Mouse (Mus musculus) limb, embryonic 11.5 days (tissue): Measurements from ENCODE around the gene Mterf2. TPM values are rescaled to one million over a fixed set of nuclear protein-coding genes. Genes with fewer than 3 reads are reported as not detected.

Source experiments
- ATAC-seq: fragments of 200-750 bp; cut with Nextera tagmentation; 2 replicates; pipeline ENCODE4 v1.8.0; 2017; ENCODE audit warnings: low read depth; ENCODE audit not compliant: insufficient number of reproducible peaks, low FRiP score, low TSS enrichment
- DNase-seq: peaks from one replicate; pipeline ENCODE4 v3.0.0-alpha.2; 2015; ENCODE audit warnings: low spot score
- H3K27ac ChIP-seq: fragments of 300-500 bp; sonication (generic); replicated peaks from 2 replicates; pipeline ENCODE4 v1.5.1; 2014; ENCODE audit warnings: low read depth, mild to moderate bottlenecking, low read length
- H3K27me3 ChIP-seq: fragments of 300-500 bp; sonication (generic); 2 replicates; pipeline ENCODE4 v1.6.1; 2014; ENCODE audit warnings: mild to moderate bottlenecking, low read length, mixed read lengths; ENCODE audit not compliant: control insufficient read depth, insufficient read depth
- H3K36me3 ChIP-seq: fragments of 300-500 bp; sonication (generic); 2 replicates; pipeline ENCODE4 v1.6.1; 2014; ENCODE audit warnings: mild to moderate bottlenecking, low read length, moderate library complexity, mixed read lengths; ENCODE audit not compliant: control insufficient read depth, insufficient read depth
- H3K4me1 ChIP-seq: fragments of 300-500 bp; sonication (generic); 2 replicates; pipeline ENCODE4 v1.6.1; 2014; ENCODE audit warnings: low read length, mixed read lengths; ENCODE audit not compliant: control insufficient read depth, insufficient read depth
- H3K4me2 ChIP-seq: fragments of 300-500 bp; sonication (generic); 2 replicates; pipeline ENCODE4 v1.6.1; 2014; ENCODE audit warnings: low read depth, mild to moderate bottlenecking, moderate library complexity; ENCODE audit not compliant: severe bottlenecking
- H3K4me3 ChIP-seq: fragments of 300-500 bp; sonication (generic); 2 replicates; pipeline ENCODE4 v1.5.1; 2014; ENCODE audit warnings: low read depth, low read length
- H3K9ac ChIP-seq: fragments of 300-500 bp; sonication (generic); 2 replicates; pipeline ENCODE4 v1.6.1; 2014; ENCODE audit warnings: mild to moderate bottlenecking, low read length
- H3K9me3 ChIP-seq: fragments of 300-500 bp; sonication (generic); 2 replicates; pipeline ENCODE4 v1.6.1; 2016; ENCODE audit warnings: low read length; ENCODE audit not compliant: control insufficient read depth
- WGBS: fragments of 180-500 bp; shearing (Covaris S2); extraction: QIAGEN DNeasy Blood & Tissue Kit; methylation state at CpG from one replicate; pipeline ENCODE4 v1.1.7; 2014; 5-methylcytosine and 5-hydroxymethylcytosine counted together
- polyA plus RNA-seq: library from polyadenylated mRNA; unstranded; fragments of >200 nt; fragmentation: Nextera tagmentation; extraction: Ambion mirVana; gene quantifications from 2 replicates; pipeline ENCODE4 v1.2.1, GENCODE M21; 2014

The Mterf2 gene
- polyA plus RNA-seq, 1 experiment from 2014 or later, result 24.4 TPM

DNA sequence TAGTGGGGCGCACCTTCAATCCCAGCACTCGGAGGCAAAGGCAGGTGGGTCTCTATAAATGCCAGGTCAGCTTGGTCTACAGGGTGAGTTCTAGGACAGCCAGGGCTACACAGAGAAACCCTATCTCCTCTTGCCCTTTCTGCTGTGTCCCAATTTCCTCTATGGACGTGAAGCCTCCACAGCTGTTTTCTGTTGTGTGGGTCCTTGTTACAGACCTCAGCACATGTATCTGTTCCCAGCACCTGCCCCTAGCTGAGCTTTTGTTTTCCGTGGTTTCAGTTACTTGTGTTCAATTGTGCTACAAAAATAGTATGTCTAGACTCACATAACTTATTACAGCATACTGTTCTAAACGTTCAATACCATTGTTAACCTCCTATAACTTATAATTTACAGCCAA is 21.4 kb upstream of the Mterf2 start:
- H3K9me3 ChIP-seq, result no peaks in the 10 kb centered on the region
- H3K4me2 ChIP-seq, result no peak overlapping the region
- 84% methylated on average over 5 of the region's 5 CpGs for WGBS
- no peaks in the 10 kb centered on the region for H3K27me3 ChIP-seq
- ATAC-seq, result no peak
- no peak overlapping the region for H3K9ac ChIP-seq
- H3K4me1 ChIP-seq, result no peaks in the 10 kb centered on the region
- no peak overlapping the region for H3K27ac ChIP-seq
- H3K36me3 ChIP-seq, result no peaks in the 10 kb centered on the region
- no peak for DNase-seq
- no peak overlapping the region for H3K4me3 ChIP-seq

DNA sequence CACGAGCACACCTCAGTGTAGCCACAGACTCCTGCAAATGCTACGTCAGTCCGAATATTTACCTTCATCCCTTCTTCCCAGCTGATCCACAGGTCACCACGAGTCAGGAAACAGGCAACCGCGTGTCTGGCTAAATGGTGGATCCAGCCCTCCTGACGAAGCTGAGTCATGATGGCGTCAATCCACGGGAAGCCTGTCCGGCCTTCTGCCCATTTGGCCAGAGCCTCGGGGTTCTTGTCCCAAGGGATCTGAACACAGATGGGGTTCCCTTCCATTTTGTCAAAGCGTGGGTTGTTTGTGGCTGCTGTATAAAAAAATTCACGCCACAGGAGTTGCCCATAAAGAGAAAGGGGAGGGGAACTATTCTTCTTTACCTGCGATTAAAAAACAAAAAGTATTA is 18.5 kb upstream of the Mterf2 start:
- Histone ChIP-seq H3K9me3 (no peaks in the 10 kb centered on the region), H3K27ac (no peak overlapping the region), H3K4me2 (no peak overlapping the region), H3K9ac (no peak overlapping the region), H3K36me3 (no peaks in the 10 kb centered on the region), H3K4me3 (no peak overlapping the region), H3K4me1 (no peaks in the 10 kb centered on the region), H3K27me3 (no peaks in the 10 kb centered on the region)
- WGBS, result 90% methylated on average over 14 of the region's 14 CpGs
- DNase-seq, result no peak
- ATAC-seq, result no peak

DNA sequence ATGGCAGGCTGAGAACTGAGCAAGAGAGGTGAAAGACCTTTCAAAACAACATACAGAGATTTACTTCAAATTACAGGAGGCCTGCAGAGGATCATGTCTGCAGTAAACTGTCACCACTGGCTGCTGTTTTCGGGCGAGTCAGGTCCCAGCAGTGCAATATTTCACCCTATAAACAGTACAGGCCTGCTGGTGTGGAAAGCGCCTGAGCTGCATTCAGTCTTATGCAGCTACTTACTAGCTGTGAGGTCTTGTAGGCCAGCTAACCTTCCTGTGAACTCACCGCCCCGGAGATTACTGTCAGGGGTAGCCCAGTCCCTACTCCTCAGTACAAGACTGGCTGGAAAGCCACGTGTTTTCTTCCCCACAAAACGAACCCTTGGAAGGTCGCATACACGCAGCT is 13.6 kb upstream of the Mterf2 start:
- H3K9ac ChIP-seq, result no peak overlapping the region
- no peak overlapping the region for H3K4me3 ChIP-seq
- no peak overlapping the region for H3K4me2 ChIP-seq
- 0 out of 2 replicates have a peak, but pooled peaks cover 3% of the 10 kb centered on the region for H3K36me3 ChIP-seq
- DNase-seq (peak; percentile 56), ATAC-seq (peak; percentile 87)
- H3K4me1 ChIP-seq, result no peaks in the 10 kb centered on the region
- no peak overlapping the region for H3K27ac ChIP-seq
- WGBS, result 35% methylated on average over 9 of the region's 9 CpGs
- no peaks in the 10 kb centered on the region for H3K9me3 ChIP-seq
- no peaks in the 10 kb centered on the region for H3K27me3 ChIP-seq

DNA sequence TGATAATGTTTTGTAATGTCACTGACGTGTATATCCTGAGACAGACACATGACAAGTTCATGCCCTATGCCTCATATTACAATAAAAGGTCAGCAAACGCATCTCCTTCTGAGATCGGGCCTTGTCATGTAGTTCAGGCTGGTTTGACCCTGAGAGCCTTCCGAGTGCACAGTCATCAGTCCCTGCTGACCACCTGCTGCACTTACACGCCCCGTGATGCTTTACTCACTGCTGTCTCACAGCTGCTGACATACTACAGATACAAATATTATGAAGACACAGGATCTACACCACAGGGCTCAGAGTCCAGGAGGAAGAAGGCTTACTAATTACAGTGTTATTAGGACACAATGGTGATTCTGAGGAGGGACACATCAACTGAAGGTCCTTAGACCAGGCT is 8.7 kb upstream of the Mterf2 start:
- WGBS, result 92% methylated on average over 6 of the region's 6 CpGs
- no peak for ATAC-seq

DNA sequence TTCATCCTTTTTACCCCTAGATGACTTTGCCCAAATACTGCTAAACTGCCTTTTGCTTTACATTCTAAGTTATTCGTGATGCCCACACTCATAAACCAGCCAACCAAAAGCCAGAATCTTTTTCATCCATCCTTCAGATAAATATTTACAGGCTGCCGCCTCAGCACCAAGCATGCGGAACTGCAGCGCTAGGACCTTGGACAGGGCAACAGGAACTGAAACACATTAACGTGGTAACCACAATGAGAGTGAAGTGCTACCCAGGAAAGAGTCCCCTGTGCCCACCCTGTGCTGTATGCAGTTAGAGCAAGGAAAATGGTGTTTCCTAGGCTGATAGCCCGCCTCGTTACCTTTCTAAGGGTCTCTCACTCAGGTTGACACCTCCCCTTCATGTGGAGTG is 626 bp upstream of the Mterf2 start:
- DNase-seq, result peak; percentile 56
- 0 out of 2 replicates have a peak, but pooled peaks have one; percentile 49 for ATAC-seq
- Histone ChIP-seq H3K27me3 (no peaks in the 10 kb centered on the region), H3K27ac (no peak overlapping the region), H3K36me3 (no peaks in the 10 kb centered on the region), H3K4me1 (peaks cover 4% of the 10 kb centered on the region; the same call in 1 of the 2 replicates), H3K9me3 (no peaks in the 10 kb centered on the region), H3K9ac (peak overlapping the region; percentile 12; the same call in 1 of the 2 replicates), H3K4me3 (peak overlapping the region; percentile 69), H3K4me2 (peak overlapping the region; percentile 60; the same call in 1 of the 2 replicates)
- WGBS, result 26% methylated on average over 7 of the region's 7 CpGs

More for the DNA sequence above, 8.7 kb upstream of the Mterf2 start:
- Histone ChIP-seq H3K4me2 (no peak overlapping the region), H3K9me3 (no peaks in the 10 kb centered on the region), H3K27ac (no peak overlapping the region), H3K9ac (no peak overlapping the region), H3K4me1 (no peaks in the 10 kb centered on the region), H3K36me3 (0 out of 2 replicates have a peak, but pooled peaks cover 3% of the 10 kb centered on the region), H3K4me3 (no peak overlapping the region), H3K27me3 (no peaks in the 10 kb centered on the region)
- DNase-seq, result no peak

DNA sequence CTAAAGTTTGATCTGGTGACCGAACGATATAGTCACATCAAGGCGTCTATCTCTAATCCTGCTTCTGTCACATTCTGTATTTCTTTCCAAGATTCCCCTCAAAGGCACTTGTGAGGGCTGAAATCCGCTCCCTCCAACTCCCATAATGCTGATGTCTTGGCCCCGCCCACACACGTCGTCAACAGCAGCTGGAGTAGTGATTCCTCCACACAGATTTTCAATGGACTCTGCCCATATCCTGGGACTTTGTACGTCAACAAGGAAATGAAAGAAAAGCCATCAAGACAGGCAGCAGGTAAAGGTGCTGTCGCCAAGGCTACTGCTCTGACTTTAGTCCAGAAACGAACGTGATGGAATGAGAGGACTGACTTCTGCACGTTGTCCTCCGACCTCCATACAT is 2.6 kb downstream of the Mterf2 start:
- H3K4me1 ChIP-seq, result peaks cover 4% of the 10 kb centered on the region; the same call in 1 of the 2 replicates
- peaks cover 4% of the 10 kb centered on the region; the same call in 1 of the 2 replicates for H3K36me3 ChIP-seq
- ATAC-seq, result no peak

DNA sequence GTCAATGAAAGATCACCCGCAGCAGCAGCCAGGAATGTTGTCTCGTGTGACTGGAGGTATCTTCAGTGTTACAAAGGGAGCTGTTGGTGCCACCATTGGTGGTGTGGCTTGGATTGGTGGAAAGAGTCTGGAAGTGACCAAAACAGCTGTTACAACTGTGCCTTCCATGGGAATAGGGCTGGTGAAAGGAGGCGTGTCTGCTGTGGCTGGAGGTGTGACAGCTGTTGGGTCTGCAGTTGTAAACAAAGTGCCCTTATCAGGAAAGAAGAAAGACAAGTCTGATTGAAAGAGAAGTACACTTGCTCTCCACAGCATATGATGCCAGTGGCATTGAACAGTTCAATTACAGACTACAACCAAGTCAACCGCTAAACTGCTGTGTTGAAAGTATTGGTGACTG is 13.4 kb downstream of the Mterf2 start:
- no peak overlapping the region for H3K27ac ChIP-seq
- H3K4me3 ChIP-seq, result no peak overlapping the region
- WGBS, result 84% methylated on average over 4 of the region's 4 CpGs
- H3K36me3 ChIP-seq, result peaks cover 5% of the 10 kb centered on the region; the same call in 1 of the 2 replicates
- no peaks in the 10 kb centered on the region for H3K9me3 ChIP-seq
- no peaks in the 10 kb centered on the region for H3K27me3 ChIP-seq
- no peak for DNase-seq
- no peaks in the 10 kb centered on the region for H3K4me1 ChIP-seq
- H3K9ac ChIP-seq, result no peak overlapping the region
- H3K4me2 ChIP-seq, result no peak overlapping the region
- ATAC-seq, result no peak

More for the DNA sequence above, 2.6 kb downstream of the Mterf2 start:
- Histone ChIP-seq H3K27me3 (no peaks in the 10 kb centered on the region), H3K4me3 (no peak overlapping the region), H3K9ac (no peak overlapping the region), H3K9me3 (no peaks in the 10 kb centered on the region), H3K27ac (no peak overlapping the region), H3K4me2 (no peak overlapping the region)
- DNase-seq, result no peak
- 88% methylated on average over 13 of the region's 13 CpGs for WGBS

DNA sequence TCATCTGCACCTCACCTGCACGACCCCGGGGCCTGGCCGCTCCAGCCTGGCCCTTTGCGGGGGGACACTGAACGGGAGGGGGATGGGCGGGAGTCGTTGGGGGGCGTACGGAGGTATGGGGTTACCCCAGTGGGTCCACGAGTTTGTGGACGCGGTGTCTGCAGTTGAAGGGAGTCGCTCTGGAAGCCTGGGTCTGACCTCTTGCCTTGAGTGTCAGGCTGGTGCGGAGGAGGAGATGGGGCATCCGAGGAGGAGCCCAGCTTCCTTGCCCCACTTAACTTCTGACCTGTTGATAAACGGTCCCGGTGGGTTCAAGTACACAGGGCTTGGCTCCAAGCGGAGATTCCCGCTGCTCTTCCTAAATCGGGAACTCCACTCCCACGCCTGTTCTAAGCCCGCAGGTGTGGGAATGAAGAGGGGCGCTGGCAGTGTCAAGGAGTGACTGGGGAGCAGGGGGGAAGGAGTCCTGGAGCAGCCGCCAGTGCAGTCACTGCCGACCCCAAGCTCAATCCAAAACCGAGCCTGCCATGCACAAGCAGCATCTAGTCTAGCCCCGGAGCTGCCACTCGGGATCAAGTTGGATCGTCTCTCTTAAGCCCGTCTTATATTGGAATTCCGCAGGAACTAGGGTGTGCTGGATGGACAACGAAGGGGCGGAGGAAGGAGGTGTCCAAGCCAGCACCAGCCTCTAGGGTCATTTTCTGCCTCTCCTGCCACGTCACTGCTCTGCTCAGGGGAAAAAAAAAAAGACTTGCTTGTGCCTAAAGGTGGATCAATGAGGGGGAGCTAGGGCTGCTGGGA is 24.5 kb downstream of the Mterf2 start:
- no peaks in the 10 kb centered on the region for H3K9me3 ChIP-seq
- 0 out of 2 replicates have a peak, but pooled peaks have one; percentile 22 for ATAC-seq
- peak overlapping the region; percentile 94 for H3K9ac ChIP-seq
- H3K36me3 ChIP-seq, result no peaks in the 10 kb centered on the region
- H3K27ac ChIP-seq, result peak overlapping the region; percentile 38; the same call in 1 of the 2 replicates
- 0% methylated on average over 34 of the region's 34 CpGs for WGBS
- peak; percentile 62 for DNase-seq
- H3K4me3 ChIP-seq, result peak overlapping the region; percentile 86
- no peaks in the 10 kb centered on the region for H3K4me1 ChIP-seq
- H3K4me2 ChIP-seq, result peak overlapping the region; percentile 79
- H3K27me3 ChIP-seq, result no peaks in the 10 kb centered on the region
